Mouse (Mus musculus) frontal cortex, adult 2 months (tissue): ENCODE data around the gene Wdr25. TPM values are rescaled to one million over a fixed set of nuclear protein-coding genes. Genes with fewer than 3 reads are reported as not detected.
A peak's percentile ranks its signal among the peaks of the same experiment; 100 is the strongest.

ENCODE experiments used
- DNase-seq, 2 experiments: peaks; one replicate each; pipeline ENCODE4 v3.0.0; 2022; ENCODE audit warnings: low spot score in 1 of 2; ENCODE audit errors: extremely low spot score in 1 of 2
- polyA plus RNA-seq: library from polyadenylated mRNA; depleted of rRNA; stranded (reverse); fragments of >200 nt; gene quantifications from 2 replicates; pipeline ENCODE4 v1.2.3, GENCODE M21; 2012

Gene Wdr25
- polyA plus RNA-seq, 1 experiment, result 20.0 TPM

- DNase-seq, result peak; percentile 90 to 97
These were observed 442 bp downstream of the Wdr25 start, which contains the start of gene Wars for GRCm38 (mm10) chr12:108893715-108894431. TSS of gene Wars (minus strand) at chr12:108894174.

- no peak for DNase-seq
These were observed 993 bp downstream of the Wdr25 start for GRCm38 (mm10) chr12:108894432-108894816.

- DNase-seq, result no peak
These were observed 2.6 kb downstream of the Wdr25 start for GRCm38 (mm10) chr12:108896006-108896405.

- no peak for DNase-seq
These were observed 7.9 kb downstream of the Wdr25 start for GRCm38 (mm10) chr12:108901346-108901745.

- DNase-seq, result peak; percentile 44 to 85
These were observed 9.5 kb downstream of the Wdr25 start for GRCm38 (mm10) chr12:108902940-108903339.

- peak; percentile 67 to 91 for DNase-seq
These were observed 10.3 kb downstream of the Wdr25 start for GRCm38 (mm10) chr12:108903600-108904275.

GRCm38 (mm10) chr12:108904276-108904653 is 10.8 kb downstream of the Wdr25 start:
- no peak for DNase-seq

GRCm38 (mm10) chr12:108905620-108906302 is 12.3 kb downstream of the Wdr25 start:
- no peak for DNase-seq

GRCm38 (mm10) chr12:108906398-108906797 is 13.0 kb downstream of the Wdr25 start:
- DNase-seq, result no peak

- no peak for DNase-seq
These were observed 16.5 kb downstream of the Wdr25 start for GRCm38 (mm10) chr12:108909846-108910433.

- no peak for DNase-seq
These were observed 19.0 kb downstream of the Wdr25 start for GRCm38 (mm10) chr12:108912442-108912841.

GRCm38 (mm10) chr12:108914198-108914597 is 20.8 kb downstream of the Wdr25 start:
- DNase-seq, result no peak

- DNase-seq, result no peak
These were observed 21.4 kb downstream of the Wdr25 start for GRCm38 (mm10) chr12:108914709-108915340.

GRCm38 (mm10) chr12:108915893-108916292 is 22.5 kb downstream of the Wdr25 start:
- peak; percentile 46 to 78 for DNase-seq

- DNase-seq, result peak in 1 of 2 experiments; percentile 33
These were observed 23.1 kb downstream of the Wdr25 start for GRCm38 (mm10) chr12:108916447-108917042.

GRCm38 (mm10) chr12:108917509-108917908 is 24.1 kb downstream of the Wdr25 start:
- no peak for DNase-seq

- no peak for DNase-seq
These were observed 25.3 kb downstream of the Wdr25 start for GRCm38 (mm10) chr12:108918753-108919152.

GRCm38 (mm10) chr12:108926606-108927111 is 33.2 kb downstream of the Wdr25 start:
- DNase-seq, result no peak

- no peak for DNase-seq
These were observed 34.8 kb downstream of the Wdr25 start for GRCm38 (mm10) chr12:108928249-108928648.

- no peak for DNase-seq
These were observed 36.0 kb downstream of the Wdr25 start for GRCm38 (mm10) chr12:108929475-108929874.
